Mouse (Mus musculus) lung, embryonic 14.5 days (tissue): ENCODE results near the gene Limd1. TPM values are rescaled to one million over a fixed set of nuclear protein-coding genes. Genes with fewer than 3 reads are reported as not detected.

Experiments
- ATAC-seq: fragments of 200-750 bp; cut with Nextera tagmentation; 2 replicates; pipeline ENCODE4 v1.8.0; 2017; ENCODE audit warnings: mild to moderate bottlenecking, moderate TSS enrichment, moderate library complexity; ENCODE audit not compliant: insufficient read depth
- DNase-seq: peaks from one replicate; pipeline ENCODE4 v3.0.0-alpha.2; 2015
- H3K27ac ChIP-seq: fragments of 300-500 bp; sonication (generic); 2 replicates; pipeline ENCODE4 v1.5.1; 2014; ENCODE audit warnings: low read depth, mild to moderate bottlenecking, moderate library complexity
- H3K27me3 ChIP-seq: fragments of 300-500 bp; sonication (generic); 2 replicates; pipeline ENCODE4 v1.6.1; 2014; ENCODE audit warnings: low read length, control low read depth; ENCODE audit not compliant: insufficient read depth
- H3K36me3 ChIP-seq: fragments of 300-500 bp; sonication (generic); 2 replicates; pipeline ENCODE4 v1.6.1; 2014; ENCODE audit warnings: control low read depth; ENCODE audit not compliant: insufficient read depth
- H3K4me1 ChIP-seq: fragments of 300-500 bp; sonication (generic); 2 replicates; pipeline ENCODE4 v1.6.1; 2014; ENCODE audit warnings: antibody characterized with exemption, control low read depth; ENCODE audit not compliant: insufficient read depth
- H3K4me2 ChIP-seq: fragments of 300-500 bp; sonication (generic); 2 replicates; pipeline ENCODE4 v1.6.1; 2014; ENCODE audit warnings: mild to moderate bottlenecking
- H3K4me3 ChIP-seq: fragments of 300-500 bp; sonication (generic); 2 replicates; pipeline ENCODE4 v1.5.1; 2014; ENCODE audit warnings: low read depth, low read length
- H3K9ac ChIP-seq: fragments of 300-500 bp; sonication (generic); 2 replicates; pipeline ENCODE4 v1.6.1; 2014
- H3K9me3 ChIP-seq: fragments of 300-500 bp; sonication (generic); 2 replicates; pipeline ENCODE4 v1.6.1; 2016; ENCODE audit warnings: low read depth, low read length, control low read depth
- CTCF ChIP-seq: IDR thresholded peaks from 2 replicates; pipeline ENCODE4 v1.5.1; 2016; ENCODE audit warnings: antibody characterized with exemption, low read depth
- WGBS: fragments of 180-500 bp; shearing (Covaris S2); extraction: QIAGEN DNeasy Blood & Tissue Kit; methylation state at CpG from one replicate; pipeline ENCODE4 v1.1.7; 2014; 5-methylcytosine and 5-hydroxymethylcytosine counted together
- polyA plus RNA-seq: library from polyadenylated mRNA; unstranded; fragments of >200 nt; fragmentation: Nextera tagmentation; extraction: Ambion mirVana; gene quantifications from 2 replicates; pipeline ENCODE4 v1.2.1, GENCODE M21; 2014

Limd1 gene
- polyA plus RNA-seq, 1 experiment from 2014 or later = 68.2 TPM

- Histone ChIP-seq H3K9ac (no peak overlapping the region), H3K27me3 (no peaks in the 10 kb centered on the region), H3K9me3 (no peaks in the 10 kb centered on the region), H3K27ac (peak overlapping the region; percentile 16; the same call in 1 of the 2 replicates), H3K36me3 (peaks cover 16% of the 10 kb centered on the region), H3K4me1 (peaks cover 23% of the 10 kb centered on the region), H3K4me3 (no peak overlapping the region), H3K4me2 (no peak overlapping the region)
- ATAC-seq (peak; percentile 68), DNase-seq (peak; percentile 68)
- WGBS = 51% methylated on average over 9 of the region's 9 CpGs
- no peak for TF ChIP-seq CTCF
These were observed 13.5 kb downstream of the Limd1 start for GRCm38 (mm10) chr9:123491917-123492585.

GRCm38 (mm10) chr9:123496665-123497064 lies 18.2 kb downstream of the Limd1 start:
- Histone ChIP-seq H3K27ac (no peak overlapping the region), H3K4me2 (peak overlapping the region; percentile 45), H3K9me3 (no peaks in the 10 kb centered on the region), H3K4me1 (peaks cover 14% of the 10 kb centered on the region), H3K4me3 (no peak overlapping the region), H3K9ac (no peak overlapping the region), H3K36me3 (peaks cover 20% of the 10 kb centered on the region), H3K27me3 (no peaks in the 10 kb centered on the region)
- TF ChIP-seq CTCF = no peak
- DNase-seq (peak; percentile 47), ATAC-seq (no peak)
- WGBS = 11% methylated on average over 13 of the region's 13 CpGs

- no peak for TF ChIP-seq CTCF
- H3K36me3 ChIP-seq = peaks cover 31% of the 10 kb centered on the region
- H3K27ac ChIP-seq = no peak overlapping the region
- 31% methylated on average over 5 of the region's 5 CpGs for WGBS
- DNase-seq (peak; percentile 44), ATAC-seq (no peak; the same call in 1 of the 2 replicates)
- no peak overlapping the region for H3K9ac ChIP-seq
- no peaks in the 10 kb centered on the region for H3K27me3 ChIP-seq
- peaks cover 8% of the 10 kb centered on the region; the same call in 1 of the 2 replicates for H3K4me1 ChIP-seq
- H3K4me3 ChIP-seq = no peak overlapping the region
- H3K4me2 ChIP-seq = no peak overlapping the region
- no peaks in the 10 kb centered on the region for H3K9me3 ChIP-seq
These were observed 19.4 kb downstream of the Limd1 start for GRCm38 (mm10) chr9:123497906-123498305.

GRCm38 (mm10) chr9:123500480-123500879 lies 22.0 kb downstream of the Limd1 start:
- Histone ChIP-seq H3K9ac (no peak overlapping the region), H3K36me3 (peaks cover 40% of the 10 kb centered on the region), H3K4me1 (peaks cover 6% of the 10 kb centered on the region; the same call in 1 of the 2 replicates), H3K9me3 (no peaks in the 10 kb centered on the region), H3K27ac (no peak overlapping the region), H3K4me3 (no peak overlapping the region), H3K27me3 (no peaks in the 10 kb centered on the region), H3K4me2 (no peak overlapping the region)
- DNase-seq (no peak), ATAC-seq (no peak)
- no peak for TF ChIP-seq CTCF
- 79% methylated on average over 4 of the region's 4 CpGs for WGBS

GRCm38 (mm10) chr9:123503171-123503834 lies 24.8 kb downstream of the Limd1 start:
- DNase-seq (no peak), ATAC-seq (no peak)
- H3K27me3 ChIP-seq = no peaks in the 10 kb centered on the region
- H3K9me3 ChIP-seq = no peaks in the 10 kb centered on the region
- no peak for TF ChIP-seq CTCF
- WGBS = 70% methylated on average over 5 of the region's 5 CpGs
- no peak overlapping the region for H3K4me2 ChIP-seq
- peaks cover 40% of the 10 kb centered on the region for H3K36me3 ChIP-seq
- no peak overlapping the region for H3K9ac ChIP-seq
- H3K4me1 ChIP-seq = peaks cover 13% of the 10 kb centered on the region
- H3K27ac ChIP-seq = no peak overlapping the region
- H3K4me3 ChIP-seq = no peak overlapping the region

GRCm38 (mm10) chr9:123504325-123504724 lies 25.8 kb downstream of the Limd1 start:
- H3K4me2 ChIP-seq = no peak overlapping the region
- no peak overlapping the region for H3K27ac ChIP-seq
- peaks cover 40% of the 10 kb centered on the region for H3K36me3 ChIP-seq
- 20% methylated on average over 2 of the region's 2 CpGs for WGBS
- H3K27me3 ChIP-seq = no peaks in the 10 kb centered on the region
- ATAC-seq = no peak; the same call in 1 of the 2 replicates
- peak; percentile 93 for TF ChIP-seq CTCF
- no peak overlapping the region for H3K4me3 ChIP-seq
- H3K9ac ChIP-seq = no peak overlapping the region
- H3K9me3 ChIP-seq = no peaks in the 10 kb centered on the region
- peak; percentile 81 for DNase-seq
- peaks cover 13% of the 10 kb centered on the region for H3K4me1 ChIP-seq

- Histone ChIP-seq H3K27ac (peak overlapping the region; percentile 6; the same call in 1 of the 2 replicates), H3K36me3 (peaks cover 41% of the 10 kb centered on the region), H3K9ac (no peak overlapping the region), H3K27me3 (no peaks in the 10 kb centered on the region), H3K9me3 (no peaks in the 10 kb centered on the region), H3K4me1 (peaks cover 13% of the 10 kb centered on the region), H3K4me3 (no peak overlapping the region), H3K4me2 (0 out of 2 replicates have a peak overlapping the region, but pooled peaks have one; percentile 16)
- TF ChIP-seq CTCF = no peak
- peak; percentile 53 for DNase-seq
- peak; percentile 26; the same call in 1 of the 2 replicates for ATAC-seq
- 27% methylated on average over 1 of the region's 1 CpGs for WGBS
These were observed 27.1 kb downstream of the Limd1 start for GRCm38 (mm10) chr9:123505598-123505997.
